Mouse (Mus musculus): ENCODE results near the gene Slc26a5.

DNA sequence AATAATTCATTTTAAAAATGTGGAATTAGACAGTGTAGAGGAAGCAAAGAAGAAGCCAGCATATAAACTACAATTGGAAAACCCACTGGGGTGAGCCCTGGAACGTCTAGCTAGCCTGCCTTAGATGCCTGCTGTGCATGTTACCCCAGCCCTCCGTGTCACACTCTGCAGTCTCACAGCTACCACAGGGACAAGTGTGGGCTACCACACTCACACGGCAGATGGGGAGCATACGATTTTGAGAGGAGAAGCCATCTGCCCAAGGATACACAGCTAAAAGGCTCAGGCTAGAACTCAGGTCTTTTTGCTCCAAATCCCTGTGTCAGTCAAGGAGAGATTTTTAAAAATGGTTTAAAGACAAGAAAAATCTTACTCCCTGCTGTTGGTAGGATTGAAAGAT is 36.5 kb downstream of the Slc26a5 start:
- TF ChIP-seq ZC3H11A (IDR thresholded peaks at IDR 0.05; ENCODE audit: borderline replicate concordance, low read depth, low read length) (no peak), ZNF384 (IDR thresholded peaks at IDR 0.05; ENCODE audit: low read depth, low read length) (no peak), CHD2 (IDR thresholded peaks at IDR 0.05; ENCODE audit: low read depth, low read length) (no peak), MAFK (IDR thresholded peaks at IDR 0.05; ENCODE audit: insufficient read depth, low read depth, low read length) (no peak), HCFC1 (IDR thresholded peaks at IDR 0.05; ENCODE audit: borderline replicate concordance, insufficient read depth, low read length) (no peak)

All from ES-E14 (cell line).